Mouse (Mus musculus) left cerebral cortex, postnatal 36 days (tissue): ENCODE measurements around the gene Ssc4d. TPM values are rescaled to one million over a fixed set of nuclear protein-coding genes. Genes with fewer than 3 reads are reported as not detected.
A peak's percentile ranks its signal among the peaks of the same experiment; 100 is the strongest.

Experiments used
- DNase-seq, 2 experiments: peaks; one replicate each; pipeline ENCODE4 v3.0.0; 2021 to 2022; ENCODE audit warnings: low spot score in 2 of 2, mixed read lengths in 1 of 2
- intact Hi-C: fragments of 180-260 bp; cut with DNase I; formaldehyde crosslinking; loops from one replicate; pipeline ENCODE4 v1.15.1; 2025
- total RNA-seq, 2 experiments: library from RNA; stranded (reverse); gene quantifications; 2 replicates each; pipeline ENCODE4 v1.2.3; 2021

Ssc4d gene
- total RNA-seq, 2 experiments from 2014 or later = 1.4 TPM

- DNase-seq = peak in 1 of 2 experiments; percentile 27
- intact Hi-C loops = no loop called here
Observed at GRCm38 (mm10) chr5:135950710-135951412, 23.5 kb downstream of the Ssc4d start.

- intact Hi-C loops = no loop called here
- DNase-seq = no peak
Observed at GRCm38 (mm10) chr5:135946621-135947020, 27.7 kb downstream of the Ssc4d start.

DNA sequence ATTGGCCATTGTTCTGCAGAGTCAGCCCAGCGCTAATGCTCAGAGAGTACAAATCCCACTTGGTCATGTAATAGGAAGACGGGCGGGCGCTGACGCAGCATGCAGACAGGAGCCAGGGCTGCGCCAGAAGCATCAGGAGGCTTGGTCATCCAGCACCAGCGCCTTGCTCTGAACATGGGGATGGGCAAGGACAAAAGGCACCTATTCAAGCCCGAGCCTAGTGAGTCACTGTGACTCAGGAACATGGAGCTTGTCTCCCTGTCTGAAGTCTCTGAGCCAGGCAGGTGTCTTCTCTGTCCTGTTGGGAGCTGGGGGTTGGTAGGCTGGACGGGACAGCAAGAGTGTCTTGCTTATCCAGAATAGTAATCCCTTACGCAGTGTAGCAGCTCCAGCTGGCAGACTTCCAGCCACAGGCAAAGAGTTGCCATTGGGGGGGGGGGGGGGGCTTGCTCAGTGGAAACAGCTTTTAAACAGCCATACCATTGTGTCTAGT, 28.4 kb downstream of the Ssc4d start:
- intact Hi-C loops = no loop called here
- DNase-seq = no peak

- intact Hi-C loops = no loop called here
- no peak for DNase-seq
Observed at GRCm38 (mm10) chr5:135942710-135943109, 31.6 kb downstream of the Ssc4d start.

- intact Hi-C loops = no loop called here
Observed at GRCm38 (mm10) chr5:135940587-135940986, 33.7 kb downstream of the Ssc4d start.

DNA sequence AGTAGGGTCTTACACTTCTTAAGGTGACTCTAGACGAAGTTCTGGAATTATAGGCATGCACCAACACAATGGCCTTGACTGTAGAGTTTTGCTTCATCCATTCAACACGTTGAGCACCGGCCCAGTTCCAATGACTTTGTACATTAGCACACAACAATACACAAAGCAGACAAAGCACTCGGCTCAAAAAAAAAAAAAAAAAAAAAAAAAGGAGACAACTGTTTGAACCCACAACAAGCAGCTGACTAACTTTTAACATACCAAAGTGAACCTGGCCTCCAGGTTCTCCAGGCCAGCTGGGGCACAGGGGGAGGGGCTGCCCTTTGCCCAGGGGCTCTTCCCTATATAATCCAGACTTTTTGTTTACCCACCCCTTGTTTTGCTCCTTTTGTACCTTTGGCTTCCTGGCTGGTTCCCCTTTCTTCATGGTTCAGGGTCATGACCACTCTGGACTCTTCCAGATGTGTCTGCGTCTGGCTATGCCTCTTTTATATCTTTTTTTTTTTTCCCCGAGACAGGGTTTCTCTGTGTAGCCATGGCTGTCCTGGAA, 38.6 kb downstream of the Ssc4d start:
- intact Hi-C loops = loop anchor here (1.0 kb wide), 2 partner anchors 22 to 27 kb away; no protein-coding TSS in a partner anchor
- DNase-seq = no peak

More at GRCm38 (mm10) chr5:135940587-135940986, 33.7 kb downstream of the Ssc4d start:
- DNase-seq = no peak

- intact Hi-C loops = loop anchor here (1.0 kb wide), 2 partner anchors 22 to 27 kb away; no protein-coding TSS in a partner anchor
- no peak for DNase-seq
Observed at GRCm38 (mm10) chr5:135935176-135935523, 39.2 kb downstream of the Ssc4d start.

DNA sequence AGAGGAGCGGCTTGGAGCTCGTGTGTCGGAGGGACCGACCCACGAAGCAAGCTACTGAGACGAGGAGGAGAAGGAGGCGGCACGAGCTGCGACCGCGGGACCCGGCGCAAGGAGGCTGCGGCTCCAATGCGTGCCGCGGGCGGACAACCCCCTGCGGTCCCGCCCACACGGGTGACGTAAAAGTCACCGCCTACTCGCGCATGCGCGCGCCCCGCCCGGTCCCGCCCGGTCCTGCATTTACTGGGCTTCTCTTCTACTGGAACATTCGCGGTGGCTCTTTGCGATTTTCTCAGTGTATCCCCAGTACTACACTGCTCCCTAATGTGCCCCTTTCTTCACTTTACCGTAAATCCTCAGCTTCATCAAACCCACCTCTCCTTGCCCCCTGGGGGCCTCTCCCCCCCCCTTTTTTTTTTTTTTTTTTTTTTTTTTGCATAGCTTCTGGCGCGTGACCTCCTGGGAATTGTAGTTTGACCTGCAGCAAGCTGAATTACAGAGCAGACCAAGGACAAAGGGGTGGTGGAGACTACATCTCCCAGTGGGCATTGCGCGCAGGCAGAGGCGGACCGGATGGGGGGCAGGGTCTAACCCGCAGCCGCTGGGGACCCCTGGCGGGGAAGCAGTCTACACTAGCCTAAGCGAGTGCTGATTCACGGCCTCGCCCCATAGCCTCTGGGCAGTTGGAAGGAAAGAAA, 39.7 kb downstream of the Ssc4d start, which contains the start of gene Ywhag:
Gene Ywhag, minus strand, starts transcription at position 136 of the 695 bp plus-strand sequence.
- DNase-seq = peak; percentile 97 to 98
- intact Hi-C loops = loop anchor here (1.0 kb wide), 3 partner anchors 23 to 31 kb away; no protein-coding TSS in a partner anchor

GRCm38 (mm10) chr5:135933900-135934441, 40.4 kb downstream of the Ssc4d start:
- peak; percentile 63 to 73 for DNase-seq
- intact Hi-C loops = loop anchor here (1.0 kb wide), 1 partner anchor 31 kb away; no protein-coding TSS in a partner anchor

DNA sequence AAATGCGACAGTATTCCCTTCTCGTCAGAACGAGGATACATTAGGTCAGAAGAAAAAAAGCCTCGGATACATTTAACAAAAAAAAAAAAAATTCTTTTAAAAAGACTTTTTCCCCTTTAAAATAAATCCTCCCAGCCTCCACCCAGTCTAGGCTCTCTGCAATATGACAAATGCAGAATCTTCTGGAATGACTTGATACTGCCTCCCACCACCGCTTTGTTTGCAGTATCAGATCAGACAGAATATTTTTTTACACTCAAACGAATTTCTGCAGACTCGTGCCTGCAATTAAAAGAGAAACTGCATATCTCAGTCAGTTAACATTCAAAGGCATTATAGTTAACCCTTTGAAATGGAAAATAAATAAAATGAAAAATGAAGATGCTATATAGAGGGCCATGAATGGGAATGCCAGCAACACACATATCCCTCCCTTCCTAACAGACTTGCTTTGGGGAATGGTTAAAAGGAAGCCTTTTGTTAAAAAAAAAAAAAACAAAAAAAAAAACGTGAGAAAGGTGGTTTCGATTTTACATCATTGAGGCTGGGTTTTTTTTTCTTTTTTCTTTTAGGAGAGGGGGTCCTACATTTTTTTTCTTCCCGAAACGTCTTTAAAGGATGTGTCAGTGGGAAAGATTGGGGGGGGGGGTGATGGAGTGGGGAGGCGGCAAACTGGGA, 41.0 kb downstream of the Ssc4d start:
- no peak for DNase-seq
- intact Hi-C loops = no loop called here

GRCm38 (mm10) chr5:135932359-135932758, 42.0 kb downstream of the Ssc4d start:
- no peak for DNase-seq
- intact Hi-C loops = no loop called here

DNA sequence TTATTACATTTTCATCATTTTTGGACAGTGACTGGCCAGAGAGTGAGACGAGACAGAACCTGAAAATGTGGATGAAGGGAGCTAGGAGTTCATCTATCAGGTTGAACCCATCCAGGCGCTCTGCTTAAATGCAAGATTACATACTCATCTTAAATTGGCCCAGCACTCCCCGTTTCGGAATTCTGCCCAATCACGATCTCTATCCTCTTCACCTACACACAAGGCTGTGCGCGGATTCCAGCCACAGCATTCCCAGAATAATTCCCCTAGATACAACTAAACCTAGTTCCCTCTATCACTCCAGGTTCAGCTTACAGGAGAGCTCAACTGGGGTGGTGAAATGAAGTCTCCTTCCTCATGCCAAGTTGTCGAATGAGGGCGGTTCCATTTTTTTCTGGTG, 42.8 kb downstream of the Ssc4d start:
- intact Hi-C loops = no loop called here

GRCm38 (mm10) chr5:135929685-135930424, 44.5 kb downstream of the Ssc4d start:
- DNase-seq = no peak
- intact Hi-C loops = no loop called here

More for the DNA sequence above, 42.8 kb downstream of the Ssc4d start:
- DNase-seq = peak; percentile 52 to 54

DNA sequence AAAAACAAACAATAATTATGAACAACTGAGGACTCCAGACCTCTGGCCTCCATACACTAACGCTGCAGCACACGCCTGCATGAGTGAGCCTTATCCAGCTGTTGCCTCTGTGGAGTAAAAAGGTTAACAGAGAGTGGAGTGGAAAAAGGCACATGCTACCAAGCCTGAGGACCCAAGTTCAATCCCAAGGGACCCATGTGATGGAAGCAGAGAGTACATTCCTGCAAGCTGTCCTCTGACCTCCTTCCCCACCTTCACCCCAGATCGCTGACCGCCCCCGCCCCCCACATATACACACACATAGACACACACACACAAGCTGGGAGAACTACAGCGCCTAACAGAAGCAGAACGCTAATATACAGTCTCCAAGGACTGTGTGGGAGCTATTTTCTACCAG, 50.4 kb downstream of the Ssc4d start:
- intact Hi-C loops = no loop called here
- DNase-seq = no peak

DNA sequence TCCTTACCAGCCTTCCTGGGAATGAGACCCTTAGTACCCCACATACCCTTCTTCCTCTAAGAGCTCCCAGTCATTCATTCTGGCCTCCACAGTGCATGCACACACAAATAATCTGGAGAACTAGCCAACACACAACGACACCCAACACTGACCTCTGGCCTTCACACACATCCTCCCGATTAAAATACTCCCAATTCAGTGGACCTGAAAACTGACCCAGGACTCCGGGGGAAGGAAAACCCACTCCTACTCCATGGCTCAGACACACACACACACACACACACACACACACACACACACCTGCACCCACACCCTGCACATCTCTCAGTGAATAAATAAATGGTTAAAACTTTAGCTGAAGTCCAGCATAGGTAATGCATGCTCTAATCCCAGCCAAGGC, 54.4 kb downstream of the Ssc4d start:
- DNase-seq = no peak
- intact Hi-C loops = no loop called here

DNA sequence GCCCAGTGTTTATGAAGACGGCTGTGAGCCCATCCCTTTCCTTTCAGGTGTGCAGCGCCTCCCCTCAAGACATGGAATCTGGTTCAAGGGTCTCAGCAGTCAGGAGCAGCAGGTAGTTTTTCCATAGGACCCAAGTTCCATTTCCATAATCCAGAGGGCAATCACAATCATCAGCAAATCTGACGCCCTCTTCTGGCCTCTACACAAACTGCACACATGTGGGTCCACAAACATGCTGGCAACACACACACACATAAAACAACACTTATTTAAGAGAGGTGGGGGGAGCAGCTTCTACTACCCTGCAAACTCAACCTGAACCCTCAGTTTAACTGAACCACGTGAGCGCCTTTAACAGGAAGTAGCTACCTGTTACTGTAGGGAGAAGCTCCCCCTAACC, 55.7 kb downstream of the Ssc4d start:
- no peak for DNase-seq
- intact Hi-C loops = no loop called here

- no peak for DNase-seq
Observed at GRCm38 (mm10) chr5:135918059-135918437, 56.3 kb downstream of the Ssc4d start.

GRCm38 (mm10) chr5:135917327-135918058, 56.8 kb downstream of the Ssc4d start:
- intact Hi-C loops = no loop called here
- DNase-seq = no peak

More at GRCm38 (mm10) chr5:135918059-135918437, 56.3 kb downstream of the Ssc4d start:
- intact Hi-C loops = no loop called here
